Mouse (Mus musculus) 3T3-L1 (cell line): ENCODE results near the gene Ffar3.

Experiments used
- DNase-seq: peaks from one replicate; pipeline ENCODE4 v3.0.0-alpha.2; 2015; ENCODE audit warnings: low read depth, low spot score

Gene Ffar3

GRCm38 (mm10) chr7:30856078-30856477, at the start of gene Ffar3:
Gene Ffar3, minus strand, starts transcription at chr7:30856178.
- no peak for DNase-seq

- no peak for DNase-seq
Observed at GRCm38 (mm10) chr7:30904042-30904441, 48.1 kb upstream of the Ffar3 start.

DNA sequence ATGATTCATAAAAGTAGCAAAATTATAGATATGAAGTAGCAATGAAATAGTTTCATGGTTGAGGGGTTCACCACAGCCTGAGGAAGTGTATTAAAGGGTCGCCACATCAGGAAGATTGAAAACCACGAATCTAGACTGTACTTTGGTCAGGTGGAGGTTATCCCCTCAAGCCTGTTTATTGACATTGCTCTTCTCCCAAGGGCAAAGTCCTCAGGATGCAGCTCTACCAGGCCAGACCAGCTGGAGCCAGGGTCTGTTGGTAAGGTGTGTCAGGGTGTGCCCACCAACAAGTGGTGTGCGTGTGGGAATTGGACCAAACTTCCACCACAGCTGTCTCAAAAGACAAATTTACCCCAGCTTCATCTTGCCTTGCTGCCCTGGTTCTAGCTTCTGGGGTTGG, 39.2 kb upstream of the Ffar3 start:
- DNase-seq = no peak

DNA sequence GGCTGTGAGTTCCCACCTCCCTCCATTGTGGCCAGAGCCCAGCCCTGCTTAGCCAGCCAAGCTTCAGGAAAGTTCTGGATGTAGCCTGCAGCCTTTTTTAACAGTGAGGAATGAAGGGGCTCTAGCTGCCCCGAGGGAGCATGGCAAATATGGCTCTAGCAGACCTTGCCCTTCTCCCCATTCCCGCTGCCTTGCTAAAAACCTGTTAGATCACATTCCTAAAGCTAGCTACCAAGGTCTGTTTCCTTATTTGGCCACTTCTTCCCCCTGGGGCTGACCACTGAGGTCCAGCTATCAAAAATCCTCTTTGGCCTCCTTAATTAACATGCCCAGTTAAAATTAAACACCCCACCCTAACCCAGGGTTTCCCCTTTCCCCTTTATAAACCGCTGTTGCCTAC, 36.5 kb upstream of the Ffar3 start:
- DNase-seq = no peak

- DNase-seq = no peak
Observed at GRCm38 (mm10) chr7:30891746-30892145, 35.8 kb upstream of the Ffar3 start.

DNA sequence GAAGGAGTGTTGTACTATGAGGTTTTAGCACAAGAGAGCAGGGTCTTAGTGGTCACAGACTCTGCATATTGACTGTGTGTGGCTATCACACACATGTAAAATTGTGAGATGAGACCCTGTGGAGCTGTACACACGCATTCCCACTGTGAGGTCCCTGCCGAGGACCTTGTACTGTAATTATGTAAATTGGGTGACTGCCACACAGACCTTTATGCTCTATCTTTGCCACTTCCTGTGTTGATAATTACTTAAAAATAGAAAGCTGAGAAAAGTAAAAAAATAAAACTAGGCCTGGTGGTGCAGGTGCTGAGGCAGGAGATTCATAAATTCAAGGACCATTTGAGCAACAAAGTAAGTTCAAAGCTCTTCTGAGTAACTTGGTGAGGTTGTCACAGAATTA, 34.7 kb upstream of the Ffar3 start:
- no peak for DNase-seq

- no peak for DNase-seq
Observed at GRCm38 (mm10) chr7:30888786-30889185, 32.8 kb upstream of the Ffar3 start.

- DNase-seq = no peak
Observed at GRCm38 (mm10) chr7:30887568-30888188, 31.7 kb upstream of the Ffar3 start.

DNA sequence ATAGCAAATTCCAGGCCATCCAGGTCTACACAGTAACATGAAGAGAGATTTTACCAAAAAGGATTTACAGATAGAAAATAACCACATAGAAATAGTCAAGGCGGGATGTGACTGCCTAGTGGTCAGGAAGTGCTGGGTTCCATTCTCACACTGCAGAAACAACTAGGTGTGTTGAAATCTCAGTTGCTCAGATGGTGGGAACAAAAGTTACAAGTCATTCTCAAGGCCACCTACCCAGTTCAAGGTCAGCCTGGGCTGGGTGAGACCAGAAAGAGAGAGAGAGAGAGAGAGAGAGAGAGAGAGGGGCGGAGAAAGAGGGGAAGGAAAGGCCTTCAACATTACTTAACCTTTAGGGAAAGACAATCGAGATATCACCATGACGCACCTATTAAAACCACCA, 30.9 kb upstream of the Ffar3 start:
- no peak for DNase-seq

GRCm38 (mm10) chr7:30884047-30884446, 28.1 kb upstream of the Ffar3 start:
- DNase-seq = no peak

GRCm38 (mm10) chr7:30881367-30881766, 25.4 kb upstream of the Ffar3 start:
- DNase-seq = no peak

DNA sequence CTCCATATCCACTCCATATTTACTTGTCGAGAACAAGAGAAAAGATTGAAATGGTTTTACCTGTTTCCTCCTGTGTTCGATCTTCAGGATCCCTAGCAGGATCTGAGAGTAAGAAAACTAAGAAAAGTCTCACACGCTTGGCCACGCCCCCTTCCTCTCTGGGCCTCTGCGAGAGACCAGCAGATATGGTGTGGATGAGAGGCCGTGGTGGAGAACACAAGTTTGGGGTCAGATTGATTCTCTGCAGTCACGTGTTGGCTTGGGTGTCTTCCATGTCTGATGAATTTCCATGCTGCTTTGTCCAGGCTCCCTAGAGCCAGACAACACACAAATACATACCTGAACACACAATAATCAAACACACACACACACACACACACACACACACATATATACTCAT, 24.2 kb upstream of the Ffar3 start, which contains the start of gene Cd22:
TSS of gene Cd22 (minus strand) at position 167 of the 400 bp plus-strand sequence.
- no peak for DNase-seq

GRCm38 (mm10) chr7:30878950-30879349, 23.0 kb upstream of the Ffar3 start:
- DNase-seq = no peak

DNA sequence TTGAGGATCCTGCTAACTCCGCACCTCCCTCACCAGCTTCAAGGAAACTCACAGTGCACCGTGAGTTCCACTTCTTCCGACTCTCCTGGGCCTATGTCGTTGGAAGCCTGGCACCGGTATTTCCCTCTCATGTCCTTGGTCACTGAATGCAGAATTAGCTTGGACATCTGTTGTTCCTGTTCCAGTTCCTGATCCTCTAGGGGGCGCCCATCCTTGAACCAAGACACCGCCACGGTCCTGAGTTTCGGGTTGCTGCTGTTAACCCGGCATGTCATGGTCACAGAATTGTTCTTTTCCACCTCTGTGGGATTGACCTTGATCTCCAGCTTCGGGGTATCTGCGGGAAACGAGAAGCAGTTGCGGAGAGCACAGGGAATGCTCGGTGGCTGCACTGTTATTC, 17.1 kb upstream of the Ffar3 start:
- DNase-seq = peak; percentile 24

- no peak for DNase-seq
Observed at GRCm38 (mm10) chr7:30863386-30863785, 7.4 kb upstream of the Ffar3 start.

DNA sequence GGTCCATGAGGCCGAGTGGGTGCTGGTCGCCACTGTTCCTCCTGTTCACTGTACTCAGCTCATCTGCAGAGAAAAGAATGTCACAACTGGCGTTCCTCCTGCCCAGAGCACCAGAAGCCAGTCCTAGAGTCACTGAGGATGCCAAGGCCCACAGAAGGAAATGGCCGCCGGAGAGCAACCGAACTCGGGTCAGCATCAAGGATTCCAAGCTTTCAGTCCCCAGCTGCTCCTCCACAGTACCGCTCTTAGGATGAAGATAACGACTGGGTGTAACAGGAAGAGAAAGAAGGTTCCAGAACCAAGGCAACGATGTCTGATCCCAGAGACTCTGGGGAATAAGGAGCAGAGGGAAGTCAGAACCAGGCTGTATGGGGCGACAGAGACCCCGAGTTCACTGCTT, 5.5 kb upstream of the Ffar3 start, which contains the start of gene Ffar1:
TSS of gene Ffar1 (minus strand) at position 101 of the 400 bp plus-strand sequence.
- DNase-seq = no peak

- peak; percentile 35 for DNase-seq
Observed at GRCm38 (mm10) chr7:30859635-30860402, 3.8 kb upstream of the Ffar3 start.

GRCm38 (mm10) chr7:30859290-30859634, 3.3 kb upstream of the Ffar3 start:
- peak; percentile 71 for DNase-seq

DNA sequence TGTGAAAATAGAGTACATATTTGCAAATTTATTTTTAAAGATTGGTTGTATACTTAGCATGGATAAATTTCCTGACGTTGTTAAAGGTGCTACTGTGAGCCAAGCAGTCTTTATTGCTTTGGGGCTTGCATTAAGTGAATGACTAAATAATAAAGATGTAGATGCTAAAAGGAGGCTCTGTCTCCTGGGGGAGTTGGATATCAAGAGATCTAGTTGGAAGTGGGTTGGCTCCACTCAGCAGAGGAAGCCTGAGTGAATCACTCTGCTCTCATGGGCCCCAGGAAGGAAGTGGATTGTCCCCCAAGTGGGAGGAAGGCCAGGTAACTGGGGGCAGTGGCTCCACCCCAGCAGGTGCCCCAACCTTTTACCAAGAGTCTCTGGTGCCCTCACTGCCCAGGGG, 1.8 kb upstream of the Ffar3 start:
- DNase-seq = no peak

GRCm38 (mm10) chr7:30851421-30851820, 4.6 kb downstream of the Ffar3 start:
- DNase-seq = no peak

DNA sequence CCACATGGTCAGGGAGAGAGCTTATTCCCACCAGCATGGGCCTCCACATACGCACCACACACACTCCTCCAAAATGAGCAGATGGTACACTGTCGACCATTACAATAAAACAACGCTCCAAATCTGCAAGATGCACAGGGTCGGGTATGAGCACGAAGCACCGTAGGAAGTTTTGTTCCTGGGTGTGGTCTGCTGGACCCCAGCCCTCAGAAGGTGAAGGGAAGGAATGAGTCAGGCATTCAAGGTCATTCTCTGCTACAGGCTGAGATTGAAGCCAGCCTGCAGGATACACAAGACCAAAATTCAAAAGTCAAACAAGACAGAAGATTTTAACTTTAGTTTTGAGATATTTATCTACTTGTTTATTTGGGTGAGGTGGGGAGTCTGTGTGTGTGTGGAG, 8.0 kb downstream of the Ffar3 start:
- DNase-seq = no peak

DNA sequence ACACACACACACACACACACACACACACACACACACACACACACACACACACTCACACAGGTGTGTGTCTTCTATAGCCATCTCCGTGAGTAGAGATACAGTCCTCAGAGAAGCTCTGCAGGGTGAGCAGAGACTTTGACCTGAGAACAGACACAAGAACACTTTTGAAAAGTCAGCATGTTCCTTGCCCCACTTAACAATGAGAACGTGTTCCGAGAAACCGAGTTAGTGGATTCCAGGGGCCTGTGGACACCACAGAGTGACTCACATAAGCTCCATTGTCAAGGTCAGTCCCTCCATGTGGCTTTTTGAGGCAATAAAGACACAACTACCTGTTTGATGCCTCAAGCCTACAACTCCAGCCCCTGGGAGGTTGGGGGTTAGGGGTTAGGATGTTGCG, 8.6 kb downstream of the Ffar3 start:
- DNase-seq = no peak

DNA sequence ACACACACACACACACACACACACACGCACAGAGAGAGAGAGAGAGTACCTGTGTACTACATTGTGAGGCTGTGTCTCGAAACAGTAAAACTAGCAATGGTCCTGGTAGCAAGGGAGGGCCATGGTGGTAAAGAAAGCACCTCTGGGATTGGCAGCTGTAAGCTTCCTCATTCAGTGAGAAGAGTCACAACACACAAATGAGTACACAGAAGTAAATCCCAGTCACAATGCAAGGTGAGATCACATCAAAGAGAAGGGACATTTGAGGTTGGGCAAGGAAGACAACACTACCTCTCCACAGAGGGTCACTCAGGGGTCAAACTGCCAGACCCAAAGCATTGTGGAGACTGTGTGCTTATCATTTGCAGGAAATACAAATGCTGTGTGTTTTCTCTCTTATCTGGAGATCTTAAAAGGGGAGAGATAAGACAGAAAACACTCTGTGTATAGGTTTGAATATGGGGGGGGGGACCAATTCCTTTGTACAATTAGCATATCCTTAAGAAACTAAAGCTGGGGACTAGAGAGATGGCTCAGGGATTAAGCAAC, 9.4 kb downstream of the Ffar3 start:
- no peak for DNase-seq
